Mouse (Mus musculus): Measurements from ENCODE around the gene Nav3. TPM values are rescaled to one million over a fixed set of nuclear protein-coding genes. Genes with fewer than 3 reads are reported as not detected.

The Nav3 gene
- total and polyA plus RNA-seq, 3 experiments, result not detected

GRCm38 (mm10) chr10:110380792-110381191, 75.2 kb downstream of the Nav3 start:
- H3K36me3 ChIP-seq (ENCODE audit: control insufficient read depth in 1 of 2, insufficient read depth in 2 of 2, low read length in 2 of 2), result no peaks in the 10 kb centered on the region
- no peaks in the 10 kb centered on the region for H3K79me2 ChIP-seq (ENCODE audit: control insufficient read depth, insufficient read depth, low read length, poor library complexity)
- no peak overlapping the region for H3K27ac ChIP-seq (ENCODE audit: control insufficient read depth, low read depth, low read length)
- H3K4me1 ChIP-seq (ENCODE audit: control insufficient read depth in 1 of 2, insufficient read depth in 2 of 2, low read length in 2 of 2), result no peaks in the 10 kb centered on the region
- H3K27me3 ChIP-seq (ENCODE audit: control insufficient read depth in 1 of 2, insufficient read depth in 2 of 2, low read length in 2 of 2), result no peaks in the 10 kb centered on the region
- H3K4me3 ChIP-seq (ENCODE audit: control insufficient read depth in 1 of 2, insufficient read depth in 1 of 2, low read depth in 2 of 2, low read length in 2 of 2), result no peak overlapping the region
- H3K9me3 ChIP-seq (replicated peaks; ENCODE audit: insufficient read depth, low read length), result no peaks in the 10 kb centered on the region
- no peak for TF ChIP-seq TAL1 (IDR thresholded peaks at IDR 0.05; ENCODE audit: low read length)
- TF ChIP-seq SMC3 (IDR thresholded peaks at IDR 0.05; ENCODE audit: low read depth, low read length), result no peak
- no peak for TF ChIP-seq MAX (IDR thresholded peaks at IDR 0.05; ENCODE audit: low read length)
- no peak for TF ChIP-seq JUND (IDR thresholded peaks at IDR 0.05; ENCODE audit: low read depth, low read length)
- no peak for TF ChIP-seq USF1 (IDR thresholded peaks at IDR 0.05; ENCODE audit: low read depth, low read length)
- no peak for TF ChIP-seq CTCF (IDR thresholded peaks at IDR 0.05 in 2 of 3, conservative IDR thresholded peaks at IDR 0.05 in 1 of 3; ENCODE audit: control insufficient read depth in 1 of 3, insufficient read depth in 1 of 3, low read depth in 2 of 3, low read length in 3 of 3, poor library complexity in 1 of 3, severe bottlenecking in 1 of 3)
- no peak for TF ChIP-seq MXI1 (IDR thresholded peaks at IDR 0.05; ENCODE audit: low read depth, low read length)
- no peak for TF ChIP-seq GABPA (IDR thresholded peaks at IDR 0.05; ENCODE audit: low read depth, low read length)
- no peak for TF ChIP-seq MYC (IDR thresholded peaks at IDR 0.05; ENCODE audit: low read depth, low read length)
- no peak for TF ChIP-seq USF2 (IDR thresholded peaks at IDR 0.05; ENCODE audit: borderline replicate concordance in 1 of 2, insufficient read depth in 1 of 2, low read depth in 1 of 2, low read length in 2 of 2)
- no peak for TF ChIP-seq ELF1 (IDR thresholded peaks at IDR 0.05; ENCODE audit: low read depth, low read length)
- TF ChIP-seq POLR2A (IDR thresholded peaks at IDR 0.05; ENCODE audit: control insufficient read depth in 1 of 2, insufficient read depth in 1 of 2, low read depth in 1 of 2, low read length in 2 of 2, poor library complexity in 1 of 2), result no peak
- TF ChIP-seq MAFK (IDR thresholded peaks at IDR 0.05; ENCODE audit: borderline replicate concordance, low read depth, low read length), result no peak
- TF ChIP-seq POLR2AphosphoS5 (IDR thresholded peaks at IDR 0.05; ENCODE audit: borderline replicate concordance, low read depth, low read length), result no peak
- TF ChIP-seq MYB (IDR thresholded peaks at IDR 0.05; ENCODE audit: low read depth, low read length), result no peak
- no peak for TF ChIP-seq CHD1 (IDR thresholded peaks at IDR 0.05; ENCODE audit: low read depth, low read length)
- H3K9ac ChIP-seq (ENCODE audit: control insufficient read depth, low read depth, low read length, poor library complexity, severe bottlenecking), result no peak overlapping the region
- no peak for DNase-seq (ENCODE audit: low read depth, low spot score)

GRCm38 (mm10) chr10:110372724-110373455, 83.1 kb downstream of the Nav3 start:
- no peak overlapping the region for H3K9ac ChIP-seq (ENCODE audit: control insufficient read depth, low read depth, low read length, poor library complexity, severe bottlenecking)
- H3K27me3 ChIP-seq (ENCODE audit: control insufficient read depth in 1 of 2, insufficient read depth in 2 of 2, low read length in 2 of 2), result no peaks in the 10 kb centered on the region
- H3K36me3 ChIP-seq (ENCODE audit: control insufficient read depth in 1 of 2, insufficient read depth in 2 of 2, low read length in 2 of 2), result no peaks in the 10 kb centered on the region
- no peak overlapping the region for H3K4me3 ChIP-seq (ENCODE audit: control insufficient read depth in 1 of 2, insufficient read depth in 1 of 2, low read depth in 2 of 2, low read length in 2 of 2)
- H3K27ac ChIP-seq (ENCODE audit: control insufficient read depth, low read depth, low read length), result no peak overlapping the region
- no peaks in the 10 kb centered on the region for H3K9me3 ChIP-seq (replicated peaks; ENCODE audit: insufficient read depth, low read length)
- TF ChIP-seq POLR2AphosphoS2 (IDR thresholded peaks at IDR 0.05; ENCODE audit: low read length), result no peak
- no peak for TF ChIP-seq USF2 (IDR thresholded peaks at IDR 0.05; ENCODE audit: borderline replicate concordance in 1 of 2, insufficient read depth in 1 of 2, low read depth in 1 of 2, low read length in 2 of 2)
- TF ChIP-seq E2F4 (IDR thresholded peaks at IDR 0.05; ENCODE audit: borderline replicate concordance, low read depth, low read length), result no peak
- no peak for TF ChIP-seq SIN3A (IDR thresholded peaks at IDR 0.05; ENCODE audit: low read length)
- no peak for TF ChIP-seq POLR2AphosphoS5 (IDR thresholded peaks at IDR 0.05; ENCODE audit: borderline replicate concordance, low read depth, low read length)
- TF ChIP-seq POLR2A (IDR thresholded peaks at IDR 0.05; ENCODE audit: control insufficient read depth in 1 of 2, insufficient read depth in 1 of 2, low read depth in 1 of 2, low read length in 2 of 2, poor library complexity in 1 of 2), result no peak
- TF ChIP-seq HCFC1 (IDR thresholded peaks at IDR 0.05; ENCODE audit: low read depth, low read length), result no peak
- no peak for TF ChIP-seq TCF12 (IDR thresholded peaks at IDR 0.05; ENCODE audit: low read depth, low read length)
- DNase-seq (ENCODE audit: low read depth, low spot score), result no peak
- no peaks in the 10 kb centered on the region for H3K79me2 ChIP-seq (ENCODE audit: control insufficient read depth, insufficient read depth, low read length, poor library complexity)
- H3K4me1 ChIP-seq (ENCODE audit: control insufficient read depth in 1 of 2, insufficient read depth in 2 of 2, low read length in 2 of 2), result no peaks in the 10 kb centered on the region

All from MEL (cell line).